ENCODE assay signal across 7 mouse cellular contexts in genomic region chr6:128355201-128355681, GRCm38 (mm10). TPM values are rescaled to one million over a fixed set of nuclear protein-coding genes. Genes with fewer than 3 reads are reported as not detected.
DNase-seq lines count a peak whose midpoint lies in the region; ATAC-seq and TF ChIP-seq lines count a peak whose summit lies in the region.

No protein-coding gene starts in this region.

- no peaks in the 10 kb centered on the region for H3K27me3 ChIP-seq in embryonic facial prominence, embryonic 14.5 days (replicated peaks; ENCODE audit: control insufficient read depth, insufficient read depth, low read length)
- H3K27me3 ChIP-seq in heart, embryonic 13.5 days (replicated peaks), result no peaks in the 10 kb centered on the region
- H3K27me3 ChIP-seq in liver, postnatal 0 days (ENCODE audit: insufficient read depth, low read length), result peaks cover 2% of the 10 kb centered on the region; the same call in 1 of the 2 replicates

- no peaks in the 10 kb centered on the region for H3K9me3 ChIP-seq in embryonic facial prominence, embryonic 14.5 days (ENCODE audit: control insufficient read depth, low read length)
- H3K9me3 ChIP-seq in heart, embryonic 13.5 days, result no peaks in the 10 kb centered on the region
- H3K9me3 ChIP-seq in liver, postnatal 0 days (ENCODE audit: low read length), result no peaks in the 10 kb centered on the region

- peaks cover 10% of the 10 kb centered on the region; the same call in 1 of the 2 replicates for H3K4me1 ChIP-seq in embryonic facial prominence, embryonic 14.5 days (ENCODE audit: control insufficient read depth, insufficient read depth, low read length)
- H3K4me1 ChIP-seq in heart, embryonic 13.5 days, result peaks cover 18% of the 10 kb centered on the region
- peaks cover 14% of the 10 kb centered on the region for H3K4me1 ChIP-seq in liver, postnatal 0 days (ENCODE audit: insufficient read depth)

- under 1% methylated on average over 22 of the region's 28 CpGs for WGBS in embryonic facial prominence, embryonic 14.5 days
- under 1% methylated on average over 28 of the region's 28 CpGs for WGBS in heart, embryonic 13.5 days
- WGBS in liver, postnatal 0 days (ENCODE audit: insufficient replicate concordance), result under 1% methylated on average over 19 of the region's 28 CpGs

- ATAC-seq in embryonic facial prominence, embryonic 14.5 days (ENCODE audit: low read depth), result peak; percentile 76
- no peak; the same call in none of the 2 replicates for ATAC-seq in heart, embryonic 13.5 days (ENCODE audit: extremely low read depth, insufficient number of reproducible peaks, low FRiP score, low TSS enrichment)
- ATAC-seq in liver, postnatal 0 days, result peak; percentile 53

- peak overlapping the region; percentile 79 for H3K4me3 ChIP-seq in embryonic facial prominence, embryonic 14.5 days (ENCODE audit: low read depth, low read length)
- peak overlapping the region; percentile 80 for H3K4me3 ChIP-seq in heart, embryonic 13.5 days
- H3K4me3 ChIP-seq in liver, postnatal 0 days (ENCODE audit: low read depth, low read length), result peak overlapping the region; percentile 73

- no peak for TF ChIP-seq CTCF in liver, postnatal 0 days (IDR thresholded peaks at IDR 0.05; ENCODE audit: low read depth)

- H3K27ac ChIP-seq in embryonic facial prominence, embryonic 14.5 days (replicated peaks; ENCODE audit: low read depth, low read length), result peak overlapping the region; percentile 90
- H3K27ac ChIP-seq in heart, embryonic 13.5 days (replicated peaks), result peak overlapping the region; percentile 80
- H3K27ac ChIP-seq in liver, postnatal 0 days (ENCODE audit: low read depth), result peak overlapping the region; percentile 70

- H3K9ac ChIP-seq in embryonic facial prominence, embryonic 14.5 days (ENCODE audit: low read depth, low read length), result peak overlapping the region; percentile 80
- peak overlapping the region; percentile 86 for H3K9ac ChIP-seq in heart, embryonic 13.5 days
- H3K9ac ChIP-seq in liver, postnatal 0 days (replicated peaks), result peak overlapping the region; percentile 65

- DNase-seq in ES-CJ7 (ENCODE audit: low read depth, low spot score) (peak; percentile 83), adipocyte (ENCODE audit: low spot score) (peak; percentile 65)
- DNase-seq in embryonic facial prominence, embryonic 14.5 days (ENCODE audit: low spot score), result peak; percentile 83
- DNase-seq in kidney, postnatal 14 days, result peak; percentile 66
- no peak for DNase-seq in liver, postnatal 0 days
- DNase-seq in ovary, adult 18-20 months (ENCODE audit: low spot score), result peak; percentile 53

- no peak for TF ChIP-seq EP300 in liver, postnatal 0 days (IDR thresholded peaks at IDR 0.05; ENCODE audit: low read depth)

- H3K36me3 ChIP-seq in embryonic facial prominence, embryonic 14.5 days (ENCODE audit: control insufficient read depth, insufficient read depth, low read length), result peaks cover 32% of the 10 kb centered on the region
- peaks cover 41% of the 10 kb centered on the region for H3K36me3 ChIP-seq in heart, embryonic 13.5 days
- peaks cover 20% of the 10 kb centered on the region for H3K36me3 ChIP-seq in liver, postnatal 0 days (replicated peaks; ENCODE audit: insufficient read depth, low read length)

- H3K4me2 ChIP-seq in embryonic facial prominence, embryonic 14.5 days (ENCODE audit: low read depth, low read length), result peak overlapping the region; percentile 79
- peak overlapping the region; percentile 86 for H3K4me2 ChIP-seq in heart, embryonic 13.5 days
- peak overlapping the region; percentile 97 for H3K4me2 ChIP-seq in liver, postnatal 0 days (ENCODE audit: low read depth, low read length)

RNA-seq across cellular contexts. Expression of gene Tulp3, which starts 0.4 kb away (rescaled TPM):
- 20.7 and 21.9 TPM in 2 replicates for polyA plus RNA-seq in embryonic facial prominence, embryonic 14.5 days (2014; fragmentation: Nextera tagmentation; extraction: Ambion mirVana)
- polyA plus RNA-seq in heart, embryonic 13.5 days (2015; fragmentation: Nextera tagmentation; extraction: Ambion mirVana), result 9.1 and 10.1 TPM in 2 replicates
- 0.81 and 1.2 TPM in 2 replicates for polyA plus RNA-seq in liver, postnatal 0 days (2015; fragmentation: Nextera tagmentation; extraction: Ambion mirVana)

RNA-seq across cellular contexts. Expression of gene Rhno1, which starts 7.5 kb away (rescaled TPM):
- polyA plus RNA-seq in embryonic facial prominence, embryonic 14.5 days (2014; fragmentation: Nextera tagmentation; extraction: Ambion mirVana), result 87.0 and 109 TPM in 2 replicates
- 71.8 and 82.5 TPM in 2 replicates for polyA plus RNA-seq in heart, embryonic 13.5 days (2015; fragmentation: Nextera tagmentation; extraction: Ambion mirVana)
- polyA plus RNA-seq in liver, postnatal 0 days (2015; fragmentation: Nextera tagmentation; extraction: Ambion mirVana), result 30.0 and 31.3 TPM in 2 replicates

RNA-seq across cellular contexts. Expression of gene Foxm1, which starts 7.5 kb away (rescaled TPM):
- polyA plus RNA-seq in embryonic facial prominence, embryonic 14.5 days (2014; fragmentation: Nextera tagmentation; extraction: Ambion mirVana), result 26.3 and 29.3 TPM in 2 replicates
- 23.6 and 23.7 TPM in 2 replicates for polyA plus RNA-seq in heart, embryonic 13.5 days (2015; fragmentation: Nextera tagmentation; extraction: Ambion mirVana)
- polyA plus RNA-seq in liver, postnatal 0 days (2015; fragmentation: Nextera tagmentation; extraction: Ambion mirVana), result 5.5 and 5.7 TPM in 2 replicates

RNA-seq across cellular contexts. Expression of gene Tex52, which starts 20.0 kb away (rescaled TPM):
- 1.1 and 1.7 TPM in 2 replicates for polyA plus RNA-seq in embryonic facial prominence, embryonic 14.5 days (2014; fragmentation: Nextera tagmentation; extraction: Ambion mirVana)
- 0.28 TPM in 1 of 2 replicates, not detected in the other for polyA plus RNA-seq in heart, embryonic 13.5 days (2015; fragmentation: Nextera tagmentation; extraction: Ambion mirVana)
- polyA plus RNA-seq in liver, postnatal 0 days (2015; fragmentation: Nextera tagmentation; extraction: Ambion mirVana), result not detected in 2 replicates

RNA-seq across cellular contexts. Expression of gene Gm44596, which starts 20.1 kb away (rescaled TPM):
- not detected in 2 replicates for polyA plus RNA-seq in embryonic facial prominence, embryonic 14.5 days (2014; fragmentation: Nextera tagmentation; extraction: Ambion mirVana)
- not detected in 2 replicates for polyA plus RNA-seq in heart, embryonic 13.5 days (2015; fragmentation: Nextera tagmentation; extraction: Ambion mirVana)
- polyA plus RNA-seq in liver, postnatal 0 days (2015; fragmentation: Nextera tagmentation; extraction: Ambion mirVana), result not detected in 2 replicates
